Mouse (Mus musculus) bone marrow, adult 2 months (tissue): ENCODE measurements at regions not wholly inside any gene's neighbourhood (a gene's known extent, or its start where the extent isn't known, plus 50 kb on each side); places are given as distances from the start of the nearest gene placed in this dataset.
"Not testable (repeated sequence)": the region's sequence is repeated elsewhere in the genome, so short reads cannot be mapped to it uniquely, and the experiment has no call there.

Experiments
- H3K27ac ChIP-seq: fragments of 200-500 bp; 2 replicates; pipeline ENCODE4 v1.5.1; 2012; ENCODE audit warnings: low read depth, mild to moderate bottlenecking, control low read depth, inconsistent platforms, low read length; ENCODE audit not compliant: control insufficient read depth, poor library complexity, insufficient read depth
- H3K4me1 ChIP-seq: fragments of 200-500 bp; 2 replicates; pipeline ENCODE4 v1.6.1; 2011; ENCODE audit warnings: low read length; ENCODE audit not compliant: control insufficient read depth, insufficient read depth
- H3K4me3 ChIP-seq: fragments of 200-500 bp; replicated peaks from 2 replicates; pipeline ENCODE3; 2011; ENCODE audit warnings: mild to moderate bottlenecking, low read depth, low read length, control low read depth; ENCODE audit not compliant: control insufficient read depth
- CTCF ChIP-seq: fragments of 200-500 bp; IDR thresholded peaks from 2 replicates; pipeline ENCODE4 v1.5.1; 2011; ENCODE audit warnings: low read length, control low read depth; ENCODE audit not compliant: control insufficient read depth, insufficient read depth
- POLR2A ChIP-seq: fragments of 200-500 bp; IDR thresholded peaks from 2 replicates; pipeline ENCODE4 v1.6.1; 2011; ENCODE audit warnings: low read depth, mild to moderate bottlenecking, control low read depth, low read length, borderline replicate concordance; ENCODE audit not compliant: control insufficient read depth
- WGBS: fragments of 180-500 bp; shearing (Covaris S2); methylation state at CpG from one replicate; pipeline ENCODE4 v1.1.7; 2018; 5-methylcytosine and 5-hydroxymethylcytosine counted together

- no peak for TF ChIP-seq POLR2A
- TF ChIP-seq CTCF, result no peak
These were observed 620.3 kb upstream of the Map3k7 start for GRCm38 (mm10) chr4:31343312-31344248.

GRCm38 (mm10) chr4:31354046-31354445 is 609.9 kb upstream of the Map3k7 start:
- not testable (repeated sequence) for H3K27ac ChIP-seq, H3K4me3 ChIP-seq, H3K4me1 ChIP-seq
- WGBS, result 76% methylated on average over 2 of the region's 3 CpGs

More at GRCm38 (mm10) chr4:31343312-31344248, 620.3 kb upstream of the Map3k7 start:
- Histone ChIP-seq H3K4me1 (no peaks in the 10 kb centered on the region), H3K27ac (no peak overlapping the region), H3K4me3 (no peak overlapping the region)
- 70% methylated on average over 5 of the region's 5 CpGs for WGBS

- Histone ChIP-seq H3K4me1 (no peaks in the 10 kb centered on the region), H3K27ac (no peak overlapping the region), H3K4me3 (no peak overlapping the region)
- 70% methylated on average over 2 of the region's 2 CpGs for whole genome bisulfite sequencing
- no peak for TF ChIP-seq CTCF
- TF ChIP-seq POLR2A, result no peak
These were observed 608.9 kb upstream of the Map3k7 start for GRCm38 (mm10) chr4:31354953-31355352.

- Histone ChIP-seq H3K4me1 (no peaks in the 10 kb centered on the region), H3K27ac (no peak overlapping the region)
- WGBS, result 65% methylated on average over 1 of the region's 1 CpGs
These were observed 597.7 kb upstream of the Map3k7 start for GRCm38 (mm10) chr4:31366172-31366571.

GRCm38 (mm10) chr4:31367031-31367430 is 596.9 kb upstream of the Map3k7 start:
- H3K4me1 ChIP-seq, result no peaks in the 10 kb centered on the region
- H3K4me3 ChIP-seq, result no peak overlapping the region
- no peak for TF ChIP-seq CTCF
- TF ChIP-seq POLR2A, result no peak
- H3K27ac ChIP-seq, result no peak overlapping the region
- 71% methylated on average over 5 of the region's 5 CpGs for WGBS

More at GRCm38 (mm10) chr4:31366172-31366571, 597.7 kb upstream of the Map3k7 start:
- no peak overlapping the region for H3K4me3 ChIP-seq
- TF ChIP-seq POLR2A (no peak), CTCF (no peak)

GRCm38 (mm10) chr4:31370062-31370461 is 593.8 kb upstream of the Map3k7 start:
- TF ChIP-seq CTCF, result no peak
- no peak for TF ChIP-seq POLR2A
- Histone ChIP-seq H3K27ac (no peak overlapping the region), H3K4me3 (no peak overlapping the region), H3K4me1 (no peaks in the 10 kb centered on the region)
- WGBS, result 79% methylated on average over 7 of the region's 7 CpGs

GRCm38 (mm10) chr4:31381069-31381969 is 582.6 kb upstream of the Map3k7 start:
- H3K4me1 ChIP-seq, result no peaks in the 10 kb centered on the region
- no peak for TF ChIP-seq CTCF
- no peak for TF ChIP-seq POLR2A
- H3K27ac ChIP-seq, result no peak overlapping the region
- no peak overlapping the region for H3K4me3 ChIP-seq
- WGBS, result 82% methylated on average over 8 of the region's 8 CpGs
